Comparison of ENCODE assay signal across 27 mouse cellular contexts in genomic region chr17:87329144-87329700, GRCm38 (mm10). TPM values are rescaled to one million over a fixed set of nuclear protein-coding genes. Genes with fewer than 3 reads are reported as not detected.
DNase-seq lines count a peak whose midpoint lies in the region; TF ChIP-seq lines count a peak whose summit lies in the region.
"Had no signal": no experiment of that assay in that cellular context is flagged by ENCODE, and none has a peak within 500 bp of the region (broad histone marks: within the 10 kb centered on the region; RNA-seq: fewer than 3 reads in every experiment).

No protein-coding gene starts in this region.

- intact Hi-C loops in gastrocnemius, postnatal 36 days (cut with DNase I), result no loop called here
- intact Hi-C loops in left cerebral cortex, adult 2 months (cut with DNase I), result loop anchor here (2.0 kb wide), 1 partner anchor 118 kb away; the partner anchor contains the start of gene Calm2
- intact Hi-C loops in left cerebral cortex, postnatal 14 days (cut with DNase I), result no loop called here

- peak in 1 of 2 experiments; percentile 39 for DNase-seq in cerebellum, adult 2 months
- no peak for DNase-seq in cerebellum, adult 9-11 months
- peak; percentile 6 for DNase-seq in gastrocnemius, postnatal 25 days
- DNase-seq in gastrocnemius, postnatal 36 days, result no peak
- DNase-seq in left cerebral cortex, adult 2 months (ENCODE audit: extremely low spot score in 1 of 2, low spot score in 2 of 2), result no peak
- no peak for DNase-seq in left cerebral cortex, postnatal 14 days (ENCODE audit: low spot score in 2 of 2)
- no peak for DNase-seq in right cerebral cortex, postnatal 4 days
- DNase-seq: adrenal gland, postnatal 10 days; adrenal gland, postnatal 36 days; B cell, adult 2 months; cerebellum, adult 11 months; cerebellum, postnatal 36 days; forebrain, postnatal 0 days; gastrocnemius, adult 2 months; gastrocnemius, postnatal 14 days; heart, postnatal 10 days; heart, postnatal 36 days; kidney, adult 11 months had no signal

- 93% methylated on average over 18 of the region's 18 CpGs for WGBS in cerebellum, adult 2 months

- peaks cover 72% of the 10 kb centered on the region for H3K4me1 ChIP-seq in cerebellum, adult 2 months (ENCODE audit: control insufficient read depth, insufficient read depth, low read length)

- TF ChIP-seq POLR2A in cerebellum, adult 2 months (IDR thresholded peaks at IDR 0.05; ENCODE audit: borderline replicate concordance, insufficient read depth, low read length), result no peak

- peak overlapping the region; percentile 88; the same call in 1 of the 2 replicates for H3K27ac ChIP-seq in cerebellum, adult 2 months (ENCODE audit: insufficient read depth, low read length)
- peak overlapping the region; percentile 84 for H3K27ac ChIP-seq in left cerebral cortex, adult 2 months
- H3K27ac ChIP-seq: embryonic facial prominence, embryonic 12.5 days; embryonic facial prominence, embryonic 15.5 days; heart, embryonic 15.5 days; intestine, embryonic 15.5 days had no signal

- H3K4me3 ChIP-seq in cerebellum, adult 2 months (replicated peaks; ENCODE audit: insufficient read depth, low read depth, low read length), result no peak overlapping the region
- no peak overlapping the region for H3K4me3 ChIP-seq in left cerebral cortex, adult 2 months
- H3K4me3 ChIP-seq: embryonic facial prominence, embryonic 12.5 days; embryonic facial prominence, embryonic 15.5 days; gastrocnemius, adult 2 months; heart, embryonic 12.5 days; heart, embryonic 15.5 days; hindbrain, embryonic 10.5 days; hindbrain, embryonic 13.5 days; intestine, embryonic 15.5 days had no signal

- TF ChIP-seq CTCF in cerebellum, adult 2 months (IDR thresholded peaks at IDR 0.05; ENCODE audit: borderline replicate concordance, insufficient read depth, low read depth, low read length), result no peak
- TF ChIP-seq CTCF in left cerebral cortex, adult 2 months (IDR thresholded peaks at IDR 0.05), result no peak

- H3K27me3 ChIP-seq in cerebellum, adult 2 months (ENCODE audit: control insufficient read depth, insufficient read depth, low read length), result no peaks in the 10 kb centered on the region
- H3K27me3 ChIP-seq: CH12.LX; hindbrain, embryonic 13.5 days; intestine, embryonic 15.5 days; Patski had no signal

RNA-seq across cellular contexts. Expression of gene Ttc7, which starts 46.5 kb away (rescaled TPM):
- 5.9 and 6.3 TPM in 2 replicates for polyA plus RNA-seq in cerebellum, adult 2 months (2012; rRNA removed)
- total RNA-seq in gastrocnemius, postnatal 25 days (2021), result 1 to 10 TPM; 7.1 to 8.4 TPM
- total RNA-seq in gastrocnemius, postnatal 36 days (2021), result 1 to 10 TPM; 6.8 to 8.2 TPM
- total RNA-seq in left cerebral cortex, adult 2 months (2021), result 10 to 100 TPM; 11.8 to 13.2 TPM
- total RNA-seq in left cerebral cortex, postnatal 14 days (2021), result 1 to 10 TPM; 7.2 to 7.4 TPM
